Mouse (Mus musculus): ENCODE measurements around the gene Arhgap8. TPM values are rescaled to one million over a fixed set of nuclear protein-coding genes. Genes with fewer than 3 reads are reported as not detected.

Arhgap8 gene
- total and polyA plus RNA-seq, 3 experiments = 0.08 TPM; not detected in 2

DNA sequence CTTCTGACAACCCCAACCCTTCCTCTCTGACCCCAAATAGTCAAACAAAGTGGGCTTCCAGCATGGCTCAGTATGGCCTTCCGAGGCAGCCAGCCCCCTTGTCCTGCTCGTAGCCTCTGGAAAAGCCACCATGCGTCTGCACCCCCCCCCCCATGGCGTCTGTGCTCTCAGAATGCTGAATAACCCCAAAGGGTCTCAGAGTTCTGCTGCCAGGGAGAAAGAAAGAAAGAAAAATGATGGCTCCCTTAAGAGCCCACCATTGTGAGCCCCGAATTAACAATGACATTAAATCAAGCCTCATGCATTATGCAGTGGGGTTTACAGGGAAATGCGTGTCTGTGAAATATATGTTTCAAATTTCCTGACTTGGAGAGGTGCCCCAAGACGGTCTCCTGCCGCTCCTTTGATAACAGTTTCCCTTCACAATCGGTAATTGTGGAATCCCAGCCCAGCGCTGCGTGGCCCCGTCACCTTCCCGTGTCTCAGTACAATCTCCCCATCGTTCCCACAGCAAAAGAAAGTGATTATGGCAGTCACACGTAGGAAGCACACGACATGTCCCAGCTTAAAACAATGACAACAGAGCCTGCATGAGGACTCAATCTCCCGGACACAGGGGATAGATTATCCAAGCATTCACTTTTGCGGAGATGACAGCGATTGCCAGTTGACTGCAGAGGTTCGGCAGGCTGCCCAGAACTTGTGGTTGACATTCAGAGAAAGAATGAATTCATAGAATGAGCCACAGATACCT, 55.7 kb downstream of the Arhgap8 start:
- no peaks in the 10 kb centered on the region for H3K36me3 ChIP-seq (replicated peaks in 1 of 2; ENCODE audit: control insufficient read depth in 1 of 2, insufficient read depth in 1 of 2, low read length in 1 of 2)
- H3K4me1 ChIP-seq (ENCODE audit: control insufficient read depth in 1 of 2, insufficient read depth in 2 of 2) = peaks cover 4 to 20% of the 10 kb centered on the region in 2 experiments; a peak in 3 of 4 replicates
- H3K4me3 ChIP-seq (replicated peaks in 1 of 3; ENCODE audit: low read depth in 2 of 3, low read length in 2 of 3, poor library complexity in 1 of 3) = no peak overlapping the region
- no peak for DNase-seq (ENCODE audit: extremely low read depth)
- in situ Hi-C loops (cut with MboI; ENCODE audit: low pct_ligation_motif_present, low pct_unique_long_range_greater_than_20kb, low sequenced_read_pairs) = loop anchor here (10.0 kb wide), 1 partner anchor 219 kb away; no protein-coding TSS in a partner anchor
- dilution Hi-C loops (cut with MboI; ENCODE audit: extremely low pct_ligation_motif_present, extremely low pct_unique_long_range_greater_than_20kb, low sequenced_read_pairs) = no loop called here
- H3K9me3 ChIP-seq (replicated peaks; ENCODE audit: low read length) = no peaks in the 10 kb centered on the region
- H3K4me2 ChIP-seq (ENCODE audit: insufficient read depth, low read depth, poor library complexity, severe bottlenecking) = no peak overlapping the region
- H3K27me3 ChIP-seq (replicated peaks) = peaks cover 1% of the 10 kb centered on the region
- TF ChIP-seq ZKSCAN1 (IDR thresholded peaks at IDR 0.05; ENCODE audit: borderline replicate concordance, low read depth, low read length) (no peak), E2F4 (IDR thresholded peaks at IDR 0.05; ENCODE audit: insufficient replicate concordance, low read depth, low read length) (no peak), PAX5 (IDR thresholded peaks at IDR 0.05; ENCODE audit: low read length) (no peak), MEF2A (IDR thresholded peaks at IDR 0.05; ENCODE audit: borderline replicate concordance, low read depth, low read length) (no peak), BHLHE40 (IDR thresholded peaks at IDR 0.05; ENCODE audit: low read depth, low read length) (no peak), POLR2AphosphoS2 (IDR thresholded peaks at IDR 0.05; ENCODE audit: low read depth, low read length) (no peak), TCF12 (IDR thresholded peaks at IDR 0.05; ENCODE audit: low read depth, low read length) (no peak), CTCF (conservative IDR thresholded peaks at IDR 0.05 in 1 of 2, IDR thresholded peaks at IDR 0.05 in 1 of 2; ENCODE audit: low read depth in 2 of 2, low read length in 2 of 2) (no peak), IRF4 (IDR thresholded peaks at IDR 0.05; ENCODE audit: low read depth, low read length) (no peak), RCOR1 (conservative IDR thresholded peaks at IDR 0.05; ENCODE audit: low read depth, low read length) (no peak), ETS1 (conservative IDR thresholded peaks at IDR 0.05; ENCODE audit: low read depth, low read length) (no peak), MAZ (IDR thresholded peaks at IDR 0.05; ENCODE audit: low read depth, low read length) (no peak), ZC3H11A (IDR thresholded peaks at IDR 0.05; ENCODE audit: low read depth, low read length) (no peak), USF1 (IDR thresholded peaks at IDR 0.05; ENCODE audit: low read depth, low read length) (no peak), SMC3 (IDR thresholded peaks at IDR 0.05; ENCODE audit: low read depth, low read length) (no peak), NRF1 (IDR thresholded peaks at IDR 0.05; ENCODE audit: low read depth, low read length) (no peak), MYC (IDR thresholded peaks at IDR 0.05; ENCODE audit: low read depth, low read length) (no peak)
- H3K9ac ChIP-seq (ENCODE audit: insufficient read depth, low read depth) = no peak overlapping the region
- no peak overlapping the region for H3K27ac ChIP-seq (ENCODE audit: insufficient read depth, low read depth)
- H3K79me2 ChIP-seq (replicated peaks; ENCODE audit: control insufficient read depth, extremely low read depth, insufficient read depth, poor library complexity, severe bottlenecking) = no peaks in the 10 kb centered on the region

- dilution Hi-C loops (cut with MboI; ENCODE audit: extremely low pct_ligation_motif_present, extremely low pct_unique_long_range_greater_than_20kb, low sequenced_read_pairs) (no loop called here), in situ Hi-C loops (cut with MboI; ENCODE audit: low pct_ligation_motif_present, low pct_unique_long_range_greater_than_20kb, low sequenced_read_pairs) (loop anchor here (10.0 kb wide), 1 partner anchor 216 kb away; no protein-coding TSS in a partner anchor)
- Histone ChIP-seq H3K4me2 (ENCODE audit: insufficient read depth, low read depth, poor library complexity, severe bottlenecking) (peak overlapping the region; percentile 17; the same call in 1 of the 2 replicates), H3K4me3 (replicated peaks in 1 of 3; ENCODE audit: low read depth in 2 of 3, low read length in 2 of 3, poor library complexity in 1 of 3) (no peak overlapping the region), H3K4me1 (ENCODE audit: control insufficient read depth in 1 of 2, insufficient read depth in 2 of 2) (peaks cover 0 to 6% of the 10 kb centered on the region in 2 experiments; a peak in 1 of 4 replicates), H3K79me2 (replicated peaks; ENCODE audit: control insufficient read depth, extremely low read depth, insufficient read depth, poor library complexity, severe bottlenecking) (no peaks in the 10 kb centered on the region), H3K9me3 (replicated peaks; ENCODE audit: low read length) (no peaks in the 10 kb centered on the region), H3K27ac (ENCODE audit: insufficient read depth, low read depth) (no peak overlapping the region), H3K36me3 (replicated peaks in 1 of 2; ENCODE audit: control insufficient read depth in 1 of 2, insufficient read depth in 1 of 2, low read length in 1 of 2) (no peaks in the 10 kb centered on the region), H3K27me3 (replicated peaks) (no peaks in the 10 kb centered on the region), H3K9ac (ENCODE audit: insufficient read depth, low read depth) (no peak overlapping the region)
- DNase-seq (ENCODE audit: extremely low read depth) = no peak
- TF ChIP-seq HCFC1 (IDR thresholded peaks at IDR 0.05; ENCODE audit: low read depth, low read length) = no peak
- TF ChIP-seq UBTF (IDR thresholded peaks at IDR 0.05; ENCODE audit: low read depth, low read length) = no peak
- no peak for TF ChIP-seq TCF12 (IDR thresholded peaks at IDR 0.05; ENCODE audit: low read depth, low read length)
- TF ChIP-seq SMC3 (IDR thresholded peaks at IDR 0.05; ENCODE audit: low read depth, low read length) = no peak
- no peak for TF ChIP-seq MAX (IDR thresholded peaks at IDR 0.05; ENCODE audit: low read length)
- no peak for TF ChIP-seq TBP (conservative IDR thresholded peaks at IDR 0.05; ENCODE audit: low read depth, low read length)
- no peak for TF ChIP-seq MAFK (IDR thresholded peaks at IDR 0.05; ENCODE audit: insufficient replicate concordance, low read length)
Measured at GRCm38 (mm10) chr15:84778587-84778986, 58.7 kb downstream of the Arhgap8 start.
